Mouse (Mus musculus): ENCODE results near the gene Syf2. TPM values are rescaled to one million over a fixed set of nuclear protein-coding genes. Genes with fewer than 3 reads are reported as not detected.

Syf2 gene
- total RNA-seq (2014; rRNA removed) (53.3 and 64.9 TPM in 2 replicates), polyA plus RNA-seq (2015; fragmentation: Nextera tagmentation; extraction: Ambion mirVana) (75.0 and 84.9 TPM in 2 replicates)

DNA sequence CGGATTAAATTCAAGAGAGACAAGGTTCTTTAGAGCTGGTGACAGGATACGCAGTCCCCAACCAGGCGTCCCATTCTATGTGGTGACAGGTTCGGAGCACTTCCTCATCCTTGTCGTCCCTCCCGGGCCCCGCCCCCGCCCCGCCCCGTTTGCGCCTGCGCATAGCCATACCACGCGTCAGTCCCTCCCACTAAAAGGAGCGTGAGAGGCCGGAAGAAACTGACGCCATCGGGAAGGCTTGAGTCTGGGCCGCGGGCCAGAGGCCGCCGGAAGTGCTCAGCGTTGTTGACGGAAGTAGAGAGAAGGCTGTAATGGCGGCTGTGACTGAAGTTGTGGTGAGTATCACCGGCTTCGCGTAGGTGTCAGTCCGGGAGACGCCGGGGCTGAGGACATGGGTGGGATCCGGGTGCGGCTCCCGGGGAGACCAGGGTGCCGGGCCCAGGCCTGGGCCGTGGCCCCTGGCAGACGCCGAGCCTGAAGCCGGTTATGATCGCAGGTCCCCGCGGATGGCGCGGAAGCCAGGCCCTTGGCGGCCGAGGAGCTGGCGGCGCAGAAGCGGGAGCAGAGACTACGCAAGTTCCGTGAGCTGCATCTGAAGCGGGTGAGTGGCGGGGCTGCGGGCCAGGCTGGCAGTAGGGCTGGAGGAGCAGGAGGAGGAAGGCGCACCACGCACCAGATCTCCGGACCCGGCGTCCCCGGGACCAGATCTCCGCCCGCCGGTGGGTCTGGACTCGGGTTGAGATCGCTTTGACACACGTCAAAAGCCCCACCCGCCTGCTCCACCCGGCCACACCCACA is at the start of gene Syf2:
Syf2 (plus strand) TSS at position 215 of the 798 bp plus-strand sequence.
- 0% methylated on average over 68 of the region's 68 CpGs for WGBS
- DNase-seq: peak; percentile 99
- peak within 1 kb of the TSS; percentile 75 for H3K9ac ChIP-seq

DNA sequence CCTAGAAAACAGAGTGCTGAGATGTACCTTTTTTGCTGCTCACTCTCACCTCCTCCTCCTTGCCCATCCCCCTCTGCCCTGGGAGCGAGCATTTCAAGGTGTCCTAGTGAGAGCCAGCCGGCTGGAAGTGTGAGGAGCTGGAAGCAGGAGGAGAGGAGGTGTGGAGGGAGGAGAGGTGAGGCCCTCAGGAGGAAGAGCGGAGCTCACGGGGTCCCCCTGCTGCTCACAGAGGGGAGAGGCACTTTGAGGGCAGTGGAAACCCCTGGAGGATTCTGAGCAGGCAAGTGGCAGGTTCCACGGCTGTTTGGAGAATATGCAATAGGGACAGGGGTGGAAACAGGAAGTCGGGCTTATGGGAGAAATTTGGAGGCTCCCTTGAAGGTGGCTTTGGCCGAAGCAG is 47.4 kb upstream of the Syf2 start:
- Histone ChIP-seq H3K27ac (ENCODE audit: low read depth, low read length) (no peak overlapping the region), H3K4me2 (ENCODE audit: low read depth) (no peak overlapping the region), H3K9me3 (ENCODE audit: low read length) (no peaks in the 10 kb centered on the region), H3K4me1 (ENCODE audit: insufficient read depth) (no peaks in the 10 kb centered on the region), H3K9ac (no peak overlapping the region), H3K36me3 (ENCODE audit: insufficient read depth) (no peaks in the 10 kb centered on the region), H3K27me3 (ENCODE audit: insufficient read depth, low read length) (no peaks in the 10 kb centered on the region), H3K4me3 (ENCODE audit: low read depth, low read length) (no peak overlapping the region)
- ATAC-seq (no peak), DNase-seq (no peak)
- 33% methylated on average over 7 of the region's 7 CpGs for WGBS
- TF ChIP-seq CTCF (IDR thresholded peaks at IDR 0.05; ENCODE audit: low read depth): peak; percentile 53

More for the DNA sequence above, at the start of gene Syf2:
- Histone ChIP-seq H3K9me3 (ENCODE audit: low read length) (no peaks in the 10 kb centered on the region), H3K27me3 (ENCODE audit: insufficient read depth, low read length) (no peaks in the 10 kb centered on the region), H3K4me1 (ENCODE audit: insufficient read depth) (peaks cover 11% of the 10 kb centered on the region), H3K36me3 (ENCODE audit: insufficient read depth) (peaks cover 51% of the 10 kb centered on the region), H3K27ac (ENCODE audit: low read depth, low read length) (peak within 1 kb of the TSS; percentile 88), H3K4me2 (ENCODE audit: low read depth) (peak within 1 kb of the TSS; percentile 91), H3K4me3 (ENCODE audit: low read depth, low read length) (peak within 1 kb of the TSS; percentile 80)
- ATAC-seq: peak; percentile 97
- no peak for TF ChIP-seq CTCF (IDR thresholded peaks at IDR 0.05; ENCODE audit: low read depth)

DNA sequence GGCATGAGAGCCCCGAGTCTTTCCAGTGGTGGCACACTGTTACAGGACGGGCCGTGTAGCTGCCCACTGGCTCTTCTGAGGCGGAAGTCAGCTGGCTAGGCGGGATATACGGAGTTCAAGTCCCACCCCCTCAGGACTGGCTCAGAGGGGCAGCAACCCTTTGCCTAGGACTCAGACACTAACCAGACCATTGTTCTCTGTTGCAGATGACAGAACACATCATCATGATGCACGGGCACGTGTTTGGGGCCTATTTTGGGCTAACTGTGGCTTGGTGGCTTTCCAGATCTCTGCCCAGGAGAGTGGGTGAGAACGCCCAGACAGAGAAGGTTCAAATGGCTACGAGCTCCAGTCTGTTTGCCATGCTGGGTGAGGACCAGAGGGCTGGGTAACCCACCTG is 46.9 kb upstream of the Syf2 start:
- Histone ChIP-seq H3K4me3 (ENCODE audit: low read depth, low read length) (no peak overlapping the region), H3K36me3 (ENCODE audit: insufficient read depth) (no peaks in the 10 kb centered on the region), H3K9me3 (ENCODE audit: low read length) (no peaks in the 10 kb centered on the region), H3K4me1 (ENCODE audit: insufficient read depth) (no peaks in the 10 kb centered on the region), H3K9ac (no peak overlapping the region), H3K27me3 (ENCODE audit: insufficient read depth, low read length) (no peaks in the 10 kb centered on the region), H3K4me2 (ENCODE audit: low read depth) (no peak overlapping the region), H3K27ac (ENCODE audit: low read depth, low read length) (no peak overlapping the region)
- no peak for TF ChIP-seq CTCF (IDR thresholded peaks at IDR 0.05; ENCODE audit: low read depth)
- no peak for DNase-seq
- ATAC-seq: no peak
- 87% methylated on average over 10 of the region's 10 CpGs for WGBS

DNA sequence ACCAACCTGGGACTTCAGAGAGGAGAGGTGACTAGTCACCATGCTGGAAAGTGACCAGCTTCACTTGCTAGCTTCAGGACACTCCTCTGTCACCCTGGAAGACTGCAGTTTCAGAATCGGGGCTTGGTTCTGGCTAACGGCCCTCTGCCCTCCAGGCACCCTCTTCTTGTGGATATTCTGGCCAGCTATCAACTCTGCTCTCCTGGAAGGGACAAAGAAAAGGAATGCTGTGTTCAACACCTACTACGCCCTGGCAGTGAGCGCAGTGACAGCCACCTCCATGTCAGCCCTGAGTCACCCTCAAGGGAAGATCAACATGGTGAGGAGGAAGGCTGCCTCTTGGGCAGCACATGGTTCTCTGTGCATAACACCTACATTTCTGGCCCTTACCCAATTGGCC is 46.3 kb upstream of the Syf2 start:
- no peaks in the 10 kb centered on the region for H3K4me1 ChIP-seq (ENCODE audit: insufficient read depth)
- no peak overlapping the region for H3K27ac ChIP-seq (ENCODE audit: low read depth, low read length)
- ATAC-seq: no peak
- no peak overlapping the region for H3K4me2 ChIP-seq (ENCODE audit: low read depth)
- H3K9me3 ChIP-seq (ENCODE audit: low read length): no peaks in the 10 kb centered on the region
- no peak overlapping the region for H3K9ac ChIP-seq
- no peak for TF ChIP-seq CTCF (IDR thresholded peaks at IDR 0.05; ENCODE audit: low read depth)
- 85% methylated on average over 4 of the region's 4 CpGs for WGBS
- H3K4me3 ChIP-seq (ENCODE audit: low read depth, low read length): no peak overlapping the region
- H3K36me3 ChIP-seq (ENCODE audit: insufficient read depth): no peaks in the 10 kb centered on the region
- H3K27me3 ChIP-seq (ENCODE audit: insufficient read depth, low read length): no peaks in the 10 kb centered on the region
- no peak for DNase-seq

DNA sequence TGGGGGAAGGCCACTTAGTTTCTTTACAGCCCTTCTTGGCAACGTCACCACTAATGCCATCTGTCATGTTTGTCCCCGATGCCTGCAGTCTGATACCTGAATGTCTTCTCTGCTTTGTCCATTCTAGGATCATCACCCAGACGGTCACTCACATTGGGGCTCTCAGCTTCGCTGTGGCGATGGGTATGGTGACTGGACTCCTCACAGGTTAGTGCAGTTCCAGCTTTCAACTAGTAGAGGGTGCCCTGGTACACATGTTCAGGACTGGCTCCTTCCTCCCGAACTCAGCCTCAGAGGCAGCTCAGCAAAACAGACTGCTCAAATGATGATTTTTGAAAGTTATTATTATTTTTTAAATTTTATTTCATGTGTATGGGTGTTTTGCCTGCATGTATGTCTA is 38.6 kb upstream of the Syf2 start:
- no peak for ATAC-seq
- Histone ChIP-seq H3K27ac (ENCODE audit: low read depth, low read length) (no peak overlapping the region), H3K36me3 (ENCODE audit: insufficient read depth) (peaks cover 19% of the 10 kb centered on the region), H3K9ac (no peak overlapping the region), H3K9me3 (ENCODE audit: low read length) (no peaks in the 10 kb centered on the region), H3K4me1 (ENCODE audit: insufficient read depth) (no peaks in the 10 kb centered on the region), H3K4me3 (ENCODE audit: low read depth, low read length) (no peak overlapping the region), H3K4me2 (ENCODE audit: low read depth) (no peak overlapping the region), H3K27me3 (ENCODE audit: insufficient read depth, low read length) (no peaks in the 10 kb centered on the region)
- 73% methylated on average over 6 of the region's 6 CpGs for WGBS
- DNase-seq: no peak
- TF ChIP-seq CTCF (IDR thresholded peaks at IDR 0.05; ENCODE audit: low read depth): no peak

DNA sequence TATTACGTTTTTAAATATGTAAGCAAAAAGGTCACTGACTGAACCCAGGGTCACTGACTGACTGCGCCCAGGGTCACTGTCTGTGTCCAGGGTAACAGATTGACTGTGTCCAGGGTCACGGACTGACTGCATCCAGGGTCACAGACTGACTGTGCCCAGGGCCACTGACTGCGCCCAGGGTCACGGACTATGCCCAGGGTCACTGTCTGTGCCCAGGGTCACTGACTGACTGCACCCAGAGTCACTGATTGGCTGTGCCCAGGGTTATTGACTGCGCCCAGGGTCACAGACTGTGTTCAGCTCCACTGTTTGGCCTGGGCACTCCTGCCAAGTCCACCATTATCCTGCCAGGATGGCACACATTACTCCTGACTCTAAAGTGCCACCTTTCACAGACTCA is 33.4 kb upstream of the Syf2 start:
- Histone ChIP-seq H3K4me3 (ENCODE audit: low read depth, low read length) (no peak overlapping the region), H3K36me3 (ENCODE audit: insufficient read depth) (peaks cover 62% of the 10 kb centered on the region), H3K9ac (no peak overlapping the region), H3K4me1 (ENCODE audit: insufficient read depth) (no peaks in the 10 kb centered on the region), H3K9me3 (ENCODE audit: low read length) (no peaks in the 10 kb centered on the region), H3K27me3 (ENCODE audit: insufficient read depth, low read length) (no peaks in the 10 kb centered on the region), H3K27ac (ENCODE audit: low read depth, low read length) (no peak overlapping the region), H3K4me2 (ENCODE audit: low read depth) (no peak overlapping the region)
- DNase-seq (no peak), ATAC-seq (no peak)
- 95% methylated on average over 6 of the region's 6 CpGs for WGBS
- no peak for TF ChIP-seq CTCF (IDR thresholded peaks at IDR 0.05; ENCODE audit: low read depth)

DNA sequence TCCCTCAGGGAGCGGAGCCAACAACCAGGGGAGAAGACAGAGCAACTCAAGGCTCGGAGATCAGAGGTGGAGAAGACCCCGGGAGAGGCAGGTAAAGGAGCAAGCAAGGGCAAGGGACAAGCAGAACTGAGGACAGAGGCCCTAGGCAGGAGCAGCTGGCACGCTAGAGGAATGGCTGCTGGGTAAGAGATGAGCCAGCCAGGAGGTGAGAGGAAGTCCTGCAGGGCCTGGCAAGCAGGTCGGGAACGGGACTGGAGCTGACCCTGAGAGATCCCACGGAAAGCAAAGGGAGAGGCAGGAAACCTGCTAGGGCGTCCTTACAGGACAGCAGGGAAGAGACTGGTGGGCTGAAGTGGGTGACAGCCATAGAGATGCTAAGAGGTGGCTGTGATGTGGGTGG is 29.6 kb upstream of the Syf2 start:
- no peak overlapping the region for H3K4me2 ChIP-seq (ENCODE audit: low read depth)
- 97% methylated on average over 8 of the region's 8 CpGs for WGBS
- H3K27ac ChIP-seq (ENCODE audit: low read depth, low read length): no peak overlapping the region
- H3K9ac ChIP-seq: no peak overlapping the region
- DNase-seq (no peak), ATAC-seq (no peak)
- no peak overlapping the region for H3K4me3 ChIP-seq (ENCODE audit: low read depth, low read length)
- TF ChIP-seq CTCF (IDR thresholded peaks at IDR 0.05; ENCODE audit: low read depth): no peak
- H3K4me1 ChIP-seq (ENCODE audit: insufficient read depth): no peaks in the 10 kb centered on the region
- H3K27me3 ChIP-seq (ENCODE audit: insufficient read depth, low read length): no peaks in the 10 kb centered on the region
- H3K9me3 ChIP-seq (ENCODE audit: low read length): no peaks in the 10 kb centered on the region
- H3K36me3 ChIP-seq (ENCODE audit: insufficient read depth): peaks cover 91% of the 10 kb centered on the region
